Mouse (Mus musculus) liver, adult 2 months (tissue): ENCODE results near the gene Spin1. TPM values are rescaled to one million over a fixed set of nuclear protein-coding genes. Genes with fewer than 3 reads are reported as not detected.
A peak's percentile ranks its signal among the peaks of the same experiment; 100 is the strongest.

ENCODE experiments used
- DNase-seq: peaks from one replicate; pipeline ENCODE4 v3.0.0-alpha.2; 2011; ENCODE audit warnings: low read depth, low spot score; ENCODE audit errors: extremely low read depth
- H3K27ac ChIP-seq: fragments of 200-500 bp; replicated peaks from 2 replicates; pipeline ENCODE4 v1.5.1; 2012; ENCODE audit warnings: low read depth, mild to moderate bottlenecking, control low read depth, inconsistent platforms, low read length; ENCODE audit not compliant: insufficient read depth
- H3K27me3 ChIP-seq: fragments of 200-500 bp; 2 replicates; pipeline ENCODE4 v1.6.1; 2012; ENCODE audit warnings: mild to moderate bottlenecking, moderate library complexity, low read length, inconsistent platforms; ENCODE audit not compliant: control insufficient read depth, insufficient read depth
- H3K36me3 ChIP-seq: fragments of 200-500 bp; 2 replicates; pipeline ENCODE4 v1.6.1; 2012; ENCODE audit warnings: low read length, inconsistent platforms; ENCODE audit not compliant: control insufficient read depth, insufficient read depth
- H3K4me1 ChIP-seq: fragments of 200-500 bp; 2 replicates; pipeline ENCODE4 v1.6.1; 2011; ENCODE audit warnings: low read length; ENCODE audit not compliant: control insufficient read depth, insufficient read depth
- H3K4me3 ChIP-seq: fragments of 200-500 bp; 2 replicates; pipeline ENCODE4 v1.5.1; 2011; ENCODE audit warnings: low read depth, mild to moderate bottlenecking, control low read depth, low read length, moderate library complexity; ENCODE audit not compliant: insufficient read depth
- H3K79me2 ChIP-seq: fragments of 200-500 bp; 2 replicates; pipeline ENCODE4 v1.6.1; 2012; ENCODE audit warnings: inconsistent platforms, mild to moderate bottlenecking, low read length, moderate library complexity; ENCODE audit not compliant: control insufficient read depth, insufficient read depth
- H3K9ac ChIP-seq: fragments of 200-500 bp; 2 replicates; pipeline ENCODE4 v1.6.1; 2012; ENCODE audit warnings: low read depth, mild to moderate bottlenecking, control low read depth, inconsistent platforms, low read length
- CTCF ChIP-seq: fragments of 200-500 bp; IDR thresholded peaks from 2 replicates; pipeline ENCODE4 v1.5.1; 2011; ENCODE audit warnings: low read depth, low read length, control low read depth
- POLR2A ChIP-seq: fragments of 200-500 bp; IDR thresholded peaks from 2 replicates; pipeline ENCODE4 v1.6.1; 2011; ENCODE audit warnings: low read length, control low read depth; ENCODE audit not compliant: insufficient read depth; ENCODE audit errors: extremely low read depth
- WGBS: fragments of 180-500 bp; shearing (Covaris S2); methylation state at CpG from one replicate; pipeline ENCODE4 v1.1.7; 2018; 5-methylcytosine and 5-hydroxymethylcytosine counted together
- polyA plus RNA-seq: library from polyadenylated mRNA; depleted of rRNA; stranded (reverse); fragments of >200 nt; gene quantifications from 2 replicates; pipeline ENCODE4 v1.2.3, GENCODE M21; 2012; rRNA removed
- total RNA-seq: library from RNA; depleted of rRNA; stranded (reverse); fragments of >200 nt; gene quantifications from 2 replicates; pipeline ENCODE4 v1.2.3, GENCODE M21; 2014; rRNA removed

The Spin1 gene
- total and polyA plus RNA-seq, 2 experiments = 17.1 to 39.5 TPM

DNA sequence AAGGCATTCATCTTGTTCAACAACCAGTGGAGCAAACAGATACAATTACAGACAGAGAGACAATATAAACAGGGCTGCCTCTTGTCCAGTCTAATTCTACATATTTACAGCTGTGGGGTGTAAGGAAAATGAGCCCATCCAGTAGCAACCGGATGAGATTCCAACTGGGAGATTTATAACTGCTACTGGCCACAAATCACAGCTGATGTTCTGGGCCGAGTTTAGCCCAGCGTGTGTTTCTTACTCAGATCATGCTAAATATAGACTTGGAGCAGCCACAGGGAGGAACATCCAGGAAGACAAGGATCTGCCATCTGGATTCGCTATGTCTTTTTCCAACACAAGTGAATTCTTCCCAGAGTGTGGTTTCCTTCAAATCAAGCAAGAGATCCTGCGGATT lies 97.5 kb downstream of the Spin1 start:
- Histone ChIP-seq H3K9ac (no peak overlapping the region), H3K4me1 (no peaks in the 10 kb centered on the region), H3K27ac (no peak overlapping the region), H3K27me3 (peaks cover 3% of the 10 kb centered on the region), H3K4me3 (no peak overlapping the region), H3K79me2 (no peaks in the 10 kb centered on the region), H3K36me3 (no peaks in the 10 kb centered on the region)
- no peak for TF ChIP-seq POLR2A
- TF ChIP-seq CTCF = no peak
- WGBS = 75% methylated on average over 5 of the region's 5 CpGs
- peak; percentile 3 for DNase-seq

Other genes with a start within 250 kb of the Spin1 start
- 0.07 and 0.09 TPM in 2 replicates for gene Nxnl2, start 70.1 kb downstream of the Spin1 start, total RNA-seq
- gene Nxnl2, start 70.1 kb downstream of the Spin1 start, polyA plus RNA-seq = 0.06 TPM in 1 of 2 replicates, not detected in the other